Mouse (Mus musculus) bone marrow, adult 2 months (tissue): ENCODE results near the gene Sox11.

ENCODE experiments used
- CTCF ChIP-seq: fragments of 200-500 bp; IDR thresholded peaks from 2 replicates; pipeline ENCODE4 v1.5.1; 2011; ENCODE audit warnings: low read length, control low read depth; ENCODE audit not compliant: control insufficient read depth, insufficient read depth
- POLR2A ChIP-seq: fragments of 200-500 bp; IDR thresholded peaks from 2 replicates; pipeline ENCODE4 v1.6.1; 2011; ENCODE audit warnings: low read depth, mild to moderate bottlenecking, control low read depth, low read length, borderline replicate concordance; ENCODE audit not compliant: control insufficient read depth

GRCm38 (mm10) chr12:27341130-27341870, 1.1 kb downstream of the Sox11 start:
- TF ChIP-seq POLR2A (no peak), CTCF (no peak)
